Mouse (Mus musculus): ENCODE data around the gene Chp2. TPM values are rescaled to one million over a fixed set of nuclear protein-coding genes. Genes with fewer than 3 reads are reported as not detected.

The Chp2 gene
- total and polyA plus RNA-seq, 3 experiments: not detected

- Histone ChIP-seq H3K36me3 (replicated peaks in 1 of 2; ENCODE audit: control insufficient read depth in 1 of 2, insufficient read depth in 1 of 2, low read length in 1 of 2) (peaks cover 37 to 45% of the 10 kb centered on the region in 2 experiments), H3K9ac (ENCODE audit: insufficient read depth, low read depth) (no peak overlapping the region), H3K4me3 (replicated peaks in 1 of 3; ENCODE audit: low read depth in 2 of 3, low read length in 2 of 3, poor library complexity in 1 of 3) (no peak overlapping the region), H3K9me3 (replicated peaks; ENCODE audit: low read length) (no peaks in the 10 kb centered on the region), H3K4me2 (ENCODE audit: insufficient read depth, low read depth, poor library complexity, severe bottlenecking) (no peak overlapping the region), H3K4me1 (ENCODE audit: control insufficient read depth in 1 of 2, insufficient read depth in 2 of 2) (peaks cover 2% of the 10 kb centered on the region in 2 experiments; a peak in 2 of 4 replicates), H3K27ac (ENCODE audit: insufficient read depth, low read depth) (no peak overlapping the region), H3K27me3 (replicated peaks) (peaks cover 5% of the 10 kb centered on the region), H3K79me2 (replicated peaks; ENCODE audit: control insufficient read depth, extremely low read depth, insufficient read depth, poor library complexity, severe bottlenecking) (no peaks in the 10 kb centered on the region)
- TF ChIP-seq TBP (conservative IDR thresholded peaks at IDR 0.05; ENCODE audit: low read depth, low read length) (no peak), ZMIZ1 (IDR thresholded peaks at IDR 0.05; ENCODE audit: low read depth, low read length) (no peak), BHLHE40 (IDR thresholded peaks at IDR 0.05; ENCODE audit: low read depth, low read length) (no peak), UBTF (IDR thresholded peaks at IDR 0.05; ENCODE audit: low read depth, low read length) (no peak), CHD2 (IDR thresholded peaks at IDR 0.05; ENCODE audit: low read length) (no peak), SMC3 (IDR thresholded peaks at IDR 0.05; ENCODE audit: low read depth, low read length) (no peak), ZC3H11A (IDR thresholded peaks at IDR 0.05; ENCODE audit: low read depth, low read length) (no peak), CTCF (conservative IDR thresholded peaks at IDR 0.05 in 1 of 2, IDR thresholded peaks at IDR 0.05 in 1 of 2; ENCODE audit: low read depth in 2 of 2, low read length in 2 of 2) (no peak)
- dilution Hi-C loops (cut with MboI; ENCODE audit: extremely low pct_ligation_motif_present, extremely low pct_unique_long_range_greater_than_20kb, low sequenced_read_pairs) (no loop called here), in situ Hi-C loops (cut with MboI; ENCODE audit: low pct_ligation_motif_present, low pct_unique_long_range_greater_than_20kb, low sequenced_read_pairs) (no loop called here)
- no peak for DNase-seq (ENCODE audit: extremely low read depth)
These were observed 47.7 kb upstream of the Chp2 start for GRCm38 (mm10) chr7:122171613-122172012.

GRCm38 (mm10) chr7:122180720-122181119 lies 38.6 kb upstream of the Chp2 start:
- no peaks in the 10 kb centered on the region for H3K9me3 ChIP-seq (replicated peaks; ENCODE audit: low read length)
- no peak overlapping the region for H3K27ac ChIP-seq (ENCODE audit: insufficient read depth, low read depth)
- dilution Hi-C loops (cut with MboI; ENCODE audit: extremely low pct_ligation_motif_present, extremely low pct_unique_long_range_greater_than_20kb, low sequenced_read_pairs) (no loop called here), in situ Hi-C loops (cut with MboI; ENCODE audit: low pct_ligation_motif_present, low pct_unique_long_range_greater_than_20kb, low sequenced_read_pairs) (loop anchor here (25.0 kb wide), 1 partner anchor 732 kb away; no protein-coding TSS in a partner anchor)
- DNase-seq (ENCODE audit: extremely low read depth): no peak
- H3K4me3 ChIP-seq (replicated peaks in 1 of 3; ENCODE audit: low read depth in 2 of 3, low read length in 2 of 3, poor library complexity in 1 of 3): no peak overlapping the region
- peaks cover 0 to 3% of the 10 kb centered on the region in 2 experiments; a peak in 1 of 4 replicates for H3K4me1 ChIP-seq (ENCODE audit: control insufficient read depth in 1 of 2, insufficient read depth in 2 of 2)
- H3K79me2 ChIP-seq (replicated peaks; ENCODE audit: control insufficient read depth, extremely low read depth, insufficient read depth, poor library complexity, severe bottlenecking): no peaks in the 10 kb centered on the region
- no peak overlapping the region for H3K4me2 ChIP-seq (ENCODE audit: insufficient read depth, low read depth, poor library complexity, severe bottlenecking)
- no peaks in the 10 kb centered on the region for H3K36me3 ChIP-seq (replicated peaks in 1 of 2; ENCODE audit: control insufficient read depth in 1 of 2, insufficient read depth in 1 of 2, low read length in 1 of 2)
- H3K9ac ChIP-seq (ENCODE audit: insufficient read depth, low read depth): no peak overlapping the region
- TF ChIP-seq POLR2AphosphoS2 (IDR thresholded peaks at IDR 0.05; ENCODE audit: low read depth, low read length) (no peak), CTCF (conservative IDR thresholded peaks at IDR 0.05 in 1 of 2, IDR thresholded peaks at IDR 0.05 in 1 of 2; ENCODE audit: low read depth in 2 of 2, low read length in 2 of 2) (no peak), MYC (IDR thresholded peaks at IDR 0.05; ENCODE audit: low read depth, low read length) (no peak), UBTF (IDR thresholded peaks at IDR 0.05; ENCODE audit: low read depth, low read length) (no peak), JUND (conservative IDR thresholded peaks at IDR 0.05; ENCODE audit: low read depth, low read length) (no peak), MXI1 (IDR thresholded peaks at IDR 0.05; ENCODE audit: low read depth, low read length) (no peak), RCOR1 (conservative IDR thresholded peaks at IDR 0.05; ENCODE audit: low read depth, low read length) (no peak), TCF12 (IDR thresholded peaks at IDR 0.05; ENCODE audit: low read depth, low read length) (no peak), EP300 (IDR thresholded peaks at IDR 0.05; ENCODE audit: low read length) (no peak), E2F4 (IDR thresholded peaks at IDR 0.05; ENCODE audit: insufficient replicate concordance, low read depth, low read length) (no peak), ZNF384 (IDR thresholded peaks at IDR 0.05; ENCODE audit: low read depth, low read length) (no peak), ZMIZ1 (IDR thresholded peaks at IDR 0.05; ENCODE audit: low read depth, low read length) (no peak), PAX5 (IDR thresholded peaks at IDR 0.05; ENCODE audit: low read length) (no peak), ETS1 (conservative IDR thresholded peaks at IDR 0.05; ENCODE audit: low read depth, low read length) (no peak), TBP (conservative IDR thresholded peaks at IDR 0.05; ENCODE audit: low read depth, low read length) (no peak)
- H3K27me3 ChIP-seq (replicated peaks): peaks cover 16% of the 10 kb centered on the region

All from CH12.LX (cell line).